Mouse (Mus musculus) limb, embryonic 11.5 days (tissue): ENCODE measurements around the gene Pde4d. TPM values are rescaled to one million over a fixed set of nuclear protein-coding genes. Genes with fewer than 3 reads are reported as not detected.

ENCODE experiments used
- ATAC-seq: fragments of 200-750 bp; cut with Nextera tagmentation; 2 replicates; pipeline ENCODE4 v1.8.0; 2017; ENCODE audit warnings: low read depth; ENCODE audit not compliant: insufficient number of reproducible peaks, low FRiP score, low TSS enrichment
- DNase-seq: peaks from one replicate; pipeline ENCODE4 v3.0.0-alpha.2; 2015; ENCODE audit warnings: low spot score
- H3K27ac ChIP-seq: fragments of 300-500 bp; sonication (generic); replicated peaks from 2 replicates; pipeline ENCODE4 v1.5.1; 2014; ENCODE audit warnings: low read depth, mild to moderate bottlenecking, low read length
- H3K27me3 ChIP-seq: fragments of 300-500 bp; sonication (generic); 2 replicates; pipeline ENCODE4 v1.6.1; 2014; ENCODE audit warnings: mild to moderate bottlenecking, low read length, mixed read lengths; ENCODE audit not compliant: control insufficient read depth, insufficient read depth
- H3K36me3 ChIP-seq: fragments of 300-500 bp; sonication (generic); 2 replicates; pipeline ENCODE4 v1.6.1; 2014; ENCODE audit warnings: mild to moderate bottlenecking, low read length, moderate library complexity, mixed read lengths; ENCODE audit not compliant: control insufficient read depth, insufficient read depth
- H3K4me1 ChIP-seq: fragments of 300-500 bp; sonication (generic); 2 replicates; pipeline ENCODE4 v1.6.1; 2014; ENCODE audit warnings: low read length, mixed read lengths; ENCODE audit not compliant: control insufficient read depth, insufficient read depth
- H3K4me2 ChIP-seq: fragments of 300-500 bp; sonication (generic); 2 replicates; pipeline ENCODE4 v1.6.1; 2014; ENCODE audit warnings: low read depth, mild to moderate bottlenecking, moderate library complexity; ENCODE audit not compliant: severe bottlenecking
- H3K4me3 ChIP-seq: fragments of 300-500 bp; sonication (generic); 2 replicates; pipeline ENCODE4 v1.5.1; 2014; ENCODE audit warnings: low read depth, low read length
- H3K9ac ChIP-seq: fragments of 300-500 bp; sonication (generic); 2 replicates; pipeline ENCODE4 v1.6.1; 2014; ENCODE audit warnings: mild to moderate bottlenecking, low read length
- H3K9me3 ChIP-seq: fragments of 300-500 bp; sonication (generic); 2 replicates; pipeline ENCODE4 v1.6.1; 2016; ENCODE audit warnings: low read length; ENCODE audit not compliant: control insufficient read depth
- WGBS: fragments of 180-500 bp; shearing (Covaris S2); extraction: QIAGEN DNeasy Blood & Tissue Kit; methylation state at CpG from one replicate; pipeline ENCODE4 v1.1.7; 2014; 5-methylcytosine and 5-hydroxymethylcytosine counted together
- polyA plus RNA-seq: library from polyadenylated mRNA; unstranded; fragments of >200 nt; fragmentation: Nextera tagmentation; extraction: Ambion mirVana; gene quantifications from 2 replicates; pipeline ENCODE4 v1.2.1, GENCODE M21; 2014

Pde4d gene
- polyA plus RNA-seq, 1 experiment from 2014 or later = 13.3 TPM

- WGBS = 37% methylated on average over 12 of the region's 12 CpGs
- H3K27me3 ChIP-seq = no peaks in the 10 kb centered on the region
- H3K4me3 ChIP-seq = peak overlapping the region; percentile 38
- no peaks in the 10 kb centered on the region for H3K9me3 ChIP-seq
- ATAC-seq = 0 out of 2 replicates have a peak, but pooled peaks have one; percentile 19
- DNase-seq = peak; percentile 26
- no peaks in the 10 kb centered on the region for H3K36me3 ChIP-seq
- H3K4me1 ChIP-seq = 0 out of 2 replicates have a peak, but pooled peaks cover 5% of the 10 kb centered on the region
- H3K4me2 ChIP-seq = peak overlapping the region; percentile 84
- no peak overlapping the region for H3K27ac ChIP-seq
- H3K9ac ChIP-seq = peak overlapping the region; percentile 45; the same call in 1 of the 2 replicates
These were observed 991.7 kb downstream of the Pde4d start for GRCm38 (mm10) chr13:109441401-109441973.

DNA sequence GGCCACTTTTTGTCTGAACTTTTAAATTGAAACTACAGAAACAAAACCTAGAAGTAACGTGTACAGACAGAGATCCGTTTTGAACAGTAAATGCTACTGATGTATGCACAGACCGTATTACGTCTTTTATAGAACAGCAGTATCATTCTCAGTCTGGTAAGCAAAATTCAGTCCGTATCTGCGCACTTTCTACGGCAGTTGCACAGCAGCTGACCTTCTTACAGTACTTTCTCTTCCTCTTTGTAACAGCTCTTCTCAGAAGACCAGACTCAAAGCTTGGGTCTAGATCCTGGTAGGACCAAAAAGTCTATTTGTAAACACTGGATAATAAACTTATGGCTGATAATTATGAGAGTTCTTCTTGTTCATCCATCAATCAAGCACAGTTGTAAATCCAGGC, 996.4 kb downstream of the Pde4d start:
- WGBS = 92% methylated on average over 7 of the region's 7 CpGs
- Histone ChIP-seq H3K36me3 (no peaks in the 10 kb centered on the region), H3K27me3 (no peaks in the 10 kb centered on the region), H3K4me3 (no peak overlapping the region), H3K9ac (no peak overlapping the region), H3K27ac (no peak overlapping the region), H3K9me3 (no peaks in the 10 kb centered on the region), H3K4me2 (no peak overlapping the region), H3K4me1 (no peaks in the 10 kb centered on the region)
- no peak for ATAC-seq
- no peak for DNase-seq

GRCm38 (mm10) chr13:109448121-109448520, 998.4 kb downstream of the Pde4d start:
- Histone ChIP-seq H3K27ac (no peak overlapping the region), H3K4me2 (no peak overlapping the region), H3K9ac (no peak overlapping the region), H3K4me1 (no peaks in the 10 kb centered on the region), H3K36me3 (no peaks in the 10 kb centered on the region), H3K27me3 (no peaks in the 10 kb centered on the region), H3K4me3 (no peak overlapping the region), H3K9me3 (no peaks in the 10 kb centered on the region)
- 88% methylated on average over 5 of the region's 5 CpGs for WGBS
- ATAC-seq = no peak
- DNase-seq = no peak

GRCm38 (mm10) chr13:109474344-109474743, 1024.6 kb downstream of the Pde4d start:
- no peaks in the 10 kb centered on the region for H3K9me3 ChIP-seq
- no peak overlapping the region for H3K4me3 ChIP-seq
- H3K4me1 ChIP-seq = no peaks in the 10 kb centered on the region
- H3K27ac ChIP-seq = no peak overlapping the region
- ATAC-seq = no peak
- H3K4me2 ChIP-seq = no peak overlapping the region
- DNase-seq = no peak
- H3K27me3 ChIP-seq = no peaks in the 10 kb centered on the region
- no peak overlapping the region for H3K9ac ChIP-seq
- no peaks in the 10 kb centered on the region for H3K36me3 ChIP-seq

DNA sequence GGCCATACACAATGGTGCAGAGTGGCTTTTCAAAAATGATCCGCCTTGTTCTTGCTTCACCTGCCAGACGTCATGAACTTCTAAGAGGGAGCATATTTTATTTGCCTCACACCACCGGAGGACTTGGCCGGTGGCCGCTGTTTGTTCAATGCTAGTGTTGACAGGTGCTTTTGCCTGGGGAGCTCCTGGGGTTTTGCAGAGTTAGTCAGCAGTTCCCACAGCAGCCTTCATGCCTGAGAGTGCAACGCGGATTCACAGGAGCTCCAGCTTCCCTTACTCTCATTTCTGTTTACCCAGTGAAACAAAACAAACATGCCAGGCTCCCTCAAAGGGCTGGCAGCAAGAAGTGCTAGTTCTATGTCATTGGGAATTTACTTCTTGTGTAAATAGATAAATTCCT, 1031.7 kb downstream of the Pde4d start:
- no peak for DNase-seq
- Histone ChIP-seq H3K4me1 (peaks cover 2% of the 10 kb centered on the region; the same call in 1 of the 2 replicates), H3K36me3 (no peaks in the 10 kb centered on the region), H3K4me3 (no peak overlapping the region), H3K9me3 (no peaks in the 10 kb centered on the region), H3K9ac (no peak overlapping the region), H3K27ac (no peak overlapping the region), H3K27me3 (no peaks in the 10 kb centered on the region), H3K4me2 (no peak overlapping the region)
- ATAC-seq = no peak
- 59% methylated on average over 7 of the region's 7 CpGs for WGBS

DNA sequence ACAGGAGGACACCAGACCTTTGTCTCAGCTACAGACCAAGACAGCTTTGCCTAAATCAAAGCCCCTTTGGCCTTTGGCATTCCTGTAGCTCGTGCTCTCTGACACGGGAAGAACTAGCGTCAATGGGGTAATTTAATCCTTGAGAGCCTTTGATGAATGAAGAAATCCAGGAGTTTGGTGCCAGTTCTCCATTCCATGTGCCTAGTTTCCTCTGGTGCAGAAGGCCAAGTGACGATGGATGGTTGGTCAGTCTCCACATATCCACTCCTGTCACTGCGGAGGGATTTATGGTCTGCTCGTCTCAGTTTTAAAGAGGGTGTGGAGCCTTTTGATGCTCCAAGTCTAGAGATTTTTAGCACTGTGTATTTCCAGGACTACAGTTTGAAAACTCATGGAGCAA, 1036.4 kb downstream of the Pde4d start:
- H3K9me3 ChIP-seq = no peaks in the 10 kb centered on the region
- no peak overlapping the region for H3K4me2 ChIP-seq
- ATAC-seq (no peak), DNase-seq (no peak)
- H3K4me3 ChIP-seq = no peak overlapping the region
- H3K27me3 ChIP-seq = no peaks in the 10 kb centered on the region
- no peaks in the 10 kb centered on the region for H3K36me3 ChIP-seq
- no peak overlapping the region for H3K27ac ChIP-seq
- 36% methylated on average over 6 of the region's 6 CpGs for WGBS
- H3K4me1 ChIP-seq = peaks cover 2% of the 10 kb centered on the region; the same call in 1 of the 2 replicates
- H3K9ac ChIP-seq = no peak overlapping the region

GRCm38 (mm10) chr13:109487378-109487777, 1037.6 kb downstream of the Pde4d start:
- no peak for ATAC-seq

DNA sequence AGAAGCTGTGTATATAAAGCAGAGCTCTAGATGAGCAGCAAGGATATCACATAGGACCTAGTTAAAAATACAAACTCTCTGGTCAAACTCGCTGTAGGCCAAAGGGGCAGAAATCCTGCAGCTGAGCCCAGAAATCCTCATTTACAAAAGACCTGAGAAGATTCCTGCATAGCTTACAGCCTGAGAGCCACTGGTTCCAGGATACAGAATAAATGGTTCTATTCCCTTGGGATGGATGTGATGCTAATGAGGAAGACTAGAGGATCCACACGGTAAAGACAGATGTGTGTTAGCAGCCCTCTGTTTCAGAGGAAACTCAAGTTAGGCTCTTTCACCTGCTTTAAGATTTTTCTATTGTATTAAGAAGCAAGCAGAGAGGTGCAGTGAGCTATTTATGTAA, 1041.1 kb downstream of the Pde4d start:
- no peak overlapping the region for H3K9ac ChIP-seq
- no peaks in the 10 kb centered on the region for H3K27me3 ChIP-seq
- no peaks in the 10 kb centered on the region for H3K9me3 ChIP-seq
- DNase-seq (no peak), ATAC-seq (no peak)
- no peak overlapping the region for H3K27ac ChIP-seq
- no peaks in the 10 kb centered on the region for H3K36me3 ChIP-seq
- H3K4me3 ChIP-seq = no peak overlapping the region
- peaks cover 2% of the 10 kb centered on the region; the same call in 1 of the 2 replicates for H3K4me1 ChIP-seq
- no peak overlapping the region for H3K4me2 ChIP-seq
- WGBS = 56% methylated on average over 2 of the region's 2 CpGs

More at GRCm38 (mm10) chr13:109487378-109487777, 1037.6 kb downstream of the Pde4d start:
- peaks cover 2% of the 10 kb centered on the region; the same call in 1 of the 2 replicates for H3K4me1 ChIP-seq
- H3K9ac ChIP-seq = no peak overlapping the region
- no peak for DNase-seq
- H3K27ac ChIP-seq = no peak overlapping the region
- no peaks in the 10 kb centered on the region for H3K27me3 ChIP-seq
- WGBS = 59% methylated on average over 2 of the region's 2 CpGs
- no peak overlapping the region for H3K4me2 ChIP-seq
- no peak overlapping the region for H3K4me3 ChIP-seq
- no peaks in the 10 kb centered on the region for H3K9me3 ChIP-seq
- H3K36me3 ChIP-seq = no peaks in the 10 kb centered on the region

DNA sequence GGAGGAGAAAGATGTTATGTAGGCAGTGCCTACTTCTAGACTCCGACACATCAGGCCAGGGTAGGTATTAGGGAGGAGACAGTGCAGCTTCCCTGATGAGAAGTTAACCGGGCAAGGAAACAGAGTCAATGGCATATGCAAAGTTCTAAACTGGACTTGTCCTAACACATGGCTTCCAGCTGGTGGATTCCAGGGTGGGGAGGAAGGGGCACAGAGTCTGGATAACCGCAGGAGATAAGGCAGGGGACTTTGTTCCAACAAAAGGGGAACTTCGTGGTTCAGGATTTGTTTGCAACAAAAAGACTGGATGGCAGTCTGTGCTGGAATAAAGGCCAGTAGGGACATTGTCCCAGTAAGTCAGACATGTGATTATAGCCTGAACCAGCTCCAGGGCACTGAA, 1042.1 kb downstream of the Pde4d start:
- Histone ChIP-seq H3K36me3 (no peaks in the 10 kb centered on the region), H3K27ac (no peak overlapping the region), H3K4me1 (no peaks in the 10 kb centered on the region), H3K4me2 (no peak overlapping the region), H3K9ac (no peak overlapping the region), H3K27me3 (no peaks in the 10 kb centered on the region), H3K4me3 (no peak overlapping the region), H3K9me3 (no peaks in the 10 kb centered on the region)
- 75% methylated on average over 4 of the region's 4 CpGs for WGBS
- ATAC-seq = no peak
- no peak for DNase-seq
